Mouse (Mus musculus) limb, embryonic 11.5 days (tissue): Measurements from ENCODE around the gene Map9. TPM values are rescaled to one million over a fixed set of nuclear protein-coding genes. Genes with fewer than 3 reads are reported as not detected.

Experiments
- ATAC-seq: fragments of 200-750 bp; cut with Nextera tagmentation; 2 replicates; pipeline ENCODE4 v1.8.0; 2017; ENCODE audit warnings: low read depth; ENCODE audit not compliant: insufficient number of reproducible peaks, low FRiP score, low TSS enrichment
- DNase-seq: peaks from one replicate; pipeline ENCODE4 v3.0.0-alpha.2; 2015; ENCODE audit warnings: low spot score
- H3K27ac ChIP-seq: fragments of 300-500 bp; sonication (generic); replicated peaks from 2 replicates; pipeline ENCODE4 v1.5.1; 2014; ENCODE audit warnings: low read depth, mild to moderate bottlenecking, low read length
- H3K27me3 ChIP-seq: fragments of 300-500 bp; sonication (generic); 2 replicates; pipeline ENCODE4 v1.6.1; 2014; ENCODE audit warnings: mild to moderate bottlenecking, low read length, mixed read lengths; ENCODE audit not compliant: control insufficient read depth, insufficient read depth
- H3K36me3 ChIP-seq: fragments of 300-500 bp; sonication (generic); 2 replicates; pipeline ENCODE4 v1.6.1; 2014; ENCODE audit warnings: mild to moderate bottlenecking, low read length, moderate library complexity, mixed read lengths; ENCODE audit not compliant: control insufficient read depth, insufficient read depth
- H3K4me1 ChIP-seq: fragments of 300-500 bp; sonication (generic); 2 replicates; pipeline ENCODE4 v1.6.1; 2014; ENCODE audit warnings: low read length, mixed read lengths; ENCODE audit not compliant: control insufficient read depth, insufficient read depth
- H3K4me2 ChIP-seq: fragments of 300-500 bp; sonication (generic); 2 replicates; pipeline ENCODE4 v1.6.1; 2014; ENCODE audit warnings: low read depth, mild to moderate bottlenecking, moderate library complexity; ENCODE audit not compliant: severe bottlenecking
- H3K4me3 ChIP-seq: fragments of 300-500 bp; sonication (generic); 2 replicates; pipeline ENCODE4 v1.5.1; 2014; ENCODE audit warnings: low read depth, low read length
- H3K9ac ChIP-seq: fragments of 300-500 bp; sonication (generic); 2 replicates; pipeline ENCODE4 v1.6.1; 2014; ENCODE audit warnings: mild to moderate bottlenecking, low read length
- H3K9me3 ChIP-seq: fragments of 300-500 bp; sonication (generic); 2 replicates; pipeline ENCODE4 v1.6.1; 2016; ENCODE audit warnings: low read length; ENCODE audit not compliant: control insufficient read depth
- WGBS: fragments of 180-500 bp; shearing (Covaris S2); extraction: QIAGEN DNeasy Blood & Tissue Kit; methylation state at CpG from one replicate; pipeline ENCODE4 v1.1.7; 2014; 5-methylcytosine and 5-hydroxymethylcytosine counted together
- polyA plus RNA-seq: library from polyadenylated mRNA; unstranded; fragments of >200 nt; fragmentation: Nextera tagmentation; extraction: Ambion mirVana; gene quantifications from 2 replicates; pipeline ENCODE4 v1.2.1, GENCODE M21; 2014

Gene Map9
- polyA plus RNA-seq, 1 experiment from 2014 or later, result 10.4 TPM

GRCm38 (mm10) chr3:82376965-82377364 lies 19.1 kb downstream of the Map9 start:
- WGBS, result 93% methylated on average over 14 of the region's 14 CpGs
- DNase-seq, result no peak
- ATAC-seq, result no peak

GRCm38 (mm10) chr3:82382325-82382724 lies 24.5 kb downstream of the Map9 start:
- Histone ChIP-seq H3K4me1 (no peaks in the 10 kb centered on the region), H3K4me3 (no peak overlapping the region), H3K9ac (no peak overlapping the region), H3K27me3 (no peaks in the 10 kb centered on the region), H3K27ac (no peak overlapping the region), H3K4me2 (no peak overlapping the region), H3K9me3 (no peaks in the 10 kb centered on the region), H3K36me3 (no peaks in the 10 kb centered on the region; the same call in 1 of the 2 replicates)
- WGBS, result 74% methylated on average over 11 of the region's 11 CpGs
- DNase-seq (no peak), ATAC-seq (no peak)

More at GRCm38 (mm10) chr3:82376965-82377364, 19.1 kb downstream of the Map9 start:
- Histone ChIP-seq H3K9me3 (no peaks in the 10 kb centered on the region), H3K27ac (no peak overlapping the region), H3K4me1 (no peaks in the 10 kb centered on the region), H3K36me3 (no peaks in the 10 kb centered on the region; the same call in 1 of the 2 replicates), H3K27me3 (no peaks in the 10 kb centered on the region), H3K4me3 (no peak overlapping the region), H3K4me2 (no peak overlapping the region), H3K9ac (no peak overlapping the region)

GRCm38 (mm10) chr3:82385091-82385490 lies 27.2 kb downstream of the Map9 start:
- no peaks in the 10 kb centered on the region for H3K27me3 ChIP-seq
- ATAC-seq (no peak), DNase-seq (no peak)
- no peaks in the 10 kb centered on the region; the same call in 1 of the 2 replicates for H3K36me3 ChIP-seq
- no peak overlapping the region for H3K4me2 ChIP-seq
- H3K9ac ChIP-seq, result no peak overlapping the region
- no peaks in the 10 kb centered on the region for H3K4me1 ChIP-seq
- no peak overlapping the region for H3K4me3 ChIP-seq
- no peak overlapping the region for H3K27ac ChIP-seq
- H3K9me3 ChIP-seq, result no peaks in the 10 kb centered on the region
- 82% methylated on average over 8 of the region's 8 CpGs for WGBS

GRCm38 (mm10) chr3:82405830-82406229 lies 48.0 kb downstream of the Map9 start:
- Histone ChIP-seq H3K27me3 (no peaks in the 10 kb centered on the region), H3K36me3 (no peaks in the 10 kb centered on the region), H3K27ac (no peak overlapping the region), H3K4me1 (no peaks in the 10 kb centered on the region), H3K9me3 (no peaks in the 10 kb centered on the region), H3K9ac (no peak overlapping the region), H3K4me2 (no peak overlapping the region), H3K4me3 (no peak overlapping the region)
- ATAC-seq, result no peak
- 86% methylated on average over 6 of the region's 6 CpGs for WGBS
- DNase-seq, result no peak

GRCm38 (mm10) chr3:82406336-82406735 lies 48.5 kb downstream of the Map9 start:
- H3K9me3 ChIP-seq, result no peaks in the 10 kb centered on the region
- 89% methylated on average over 3 of the region's 3 CpGs for WGBS
- no peaks in the 10 kb centered on the region for H3K27me3 ChIP-seq
- H3K27ac ChIP-seq, result no peak overlapping the region
- no peaks in the 10 kb centered on the region for H3K36me3 ChIP-seq
- H3K9ac ChIP-seq, result no peak overlapping the region
- H3K4me2 ChIP-seq, result no peak overlapping the region
- no peaks in the 10 kb centered on the region for H3K4me1 ChIP-seq
- ATAC-seq (no peak), DNase-seq (no peak)
- no peak overlapping the region for H3K4me3 ChIP-seq

GRCm38 (mm10) chr3:82407432-82407831 lies 49.6 kb downstream of the Map9 start:
- DNase-seq (no peak), ATAC-seq (no peak)
- H3K4me3 ChIP-seq, result no peak overlapping the region
- no peak overlapping the region for H3K4me2 ChIP-seq
- no peaks in the 10 kb centered on the region for H3K4me1 ChIP-seq
- H3K36me3 ChIP-seq, result no peaks in the 10 kb centered on the region
- no peak overlapping the region for H3K9ac ChIP-seq
- no peaks in the 10 kb centered on the region for H3K27me3 ChIP-seq
- WGBS, result 75% methylated on average over 2 of the region's 2 CpGs
- H3K27ac ChIP-seq, result no peak overlapping the region
- no peaks in the 10 kb centered on the region for H3K9me3 ChIP-seq

GRCm38 (mm10) chr3:82412397-82412796 lies 54.6 kb downstream of the Map9 start:
- Histone ChIP-seq H3K4me2 (no peak overlapping the region), H3K4me1 (no peaks in the 10 kb centered on the region), H3K9ac (no peak overlapping the region), H3K27ac (no peak overlapping the region), H3K4me3 (no peak overlapping the region), H3K36me3 (no peaks in the 10 kb centered on the region), H3K27me3 (no peaks in the 10 kb centered on the region), H3K9me3 (no peaks in the 10 kb centered on the region)
- DNase-seq (no peak), ATAC-seq (no peak)

GRCm38 (mm10) chr3:82417958-82418357 lies 60.1 kb downstream of the Map9 start:
- H3K27me3 ChIP-seq, result no peaks in the 10 kb centered on the region
- no peaks in the 10 kb centered on the region for H3K4me1 ChIP-seq
- no peaks in the 10 kb centered on the region for H3K9me3 ChIP-seq
- 91% methylated on average over 3 of the region's 3 CpGs for WGBS
- no peak overlapping the region for H3K9ac ChIP-seq
- DNase-seq (no peak), ATAC-seq (no peak)
- no peak overlapping the region for H3K4me3 ChIP-seq
- no peaks in the 10 kb centered on the region for H3K36me3 ChIP-seq
- H3K27ac ChIP-seq, result no peak overlapping the region
- H3K4me2 ChIP-seq, result no peak overlapping the region

- no peak overlapping the region for H3K4me3 ChIP-seq
- H3K4me1 ChIP-seq, result no peaks in the 10 kb centered on the region
- WGBS, result 90% methylated on average over 8 of the region's 8 CpGs
- H3K27ac ChIP-seq, result no peak overlapping the region
- no peaks in the 10 kb centered on the region for H3K36me3 ChIP-seq
- no peaks in the 10 kb centered on the region for H3K9me3 ChIP-seq
- no peak overlapping the region for H3K4me2 ChIP-seq
- H3K27me3 ChIP-seq, result no peaks in the 10 kb centered on the region
- H3K9ac ChIP-seq, result no peak overlapping the region
- DNase-seq (no peak), ATAC-seq (no peak)
Measured at GRCm38 (mm10) chr3:82435351-82435750, 77.5 kb downstream of the Map9 start.
